Mouse (Mus musculus): Measurements from ENCODE around the gene Gm10230.
"Not testable (repeated sequence)": the region's sequence is repeated elsewhere in the genome, so short reads cannot be mapped to it uniquely, and the experiment has no call there.

Gm10230 gene

DNA sequence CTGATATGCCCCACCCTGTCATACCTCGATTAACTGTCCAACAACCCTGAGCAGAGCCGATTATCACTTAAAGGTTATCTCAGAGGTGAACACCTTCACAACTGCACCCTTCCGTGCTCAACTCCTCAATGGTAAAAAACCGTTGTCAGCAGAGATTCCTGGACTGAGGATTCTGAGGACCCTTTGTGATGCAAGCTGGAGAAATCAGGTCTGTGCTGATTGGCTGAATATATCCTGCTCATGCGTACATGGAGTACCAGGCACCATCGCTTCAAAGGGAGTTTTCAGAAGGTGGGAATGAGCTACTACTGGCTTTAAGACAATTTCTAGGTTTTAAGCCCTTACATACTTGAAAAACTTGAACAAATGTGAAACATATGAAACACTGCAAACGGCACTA lies at the start of gene Gm10230:
Gene Gm10230, minus strand, starts transcription at position 101 of the 400 bp plus-strand sequence.
- not testable (repeated sequence) for DNase-seq

Data from kidney, adult 18-20 months (tissue).